Mouse (Mus musculus) hindlimb bud, embryonic 11.5 days (tissue): ENCODE results near the gene Popdc2.

ENCODE experiments used
- DNase-seq: peaks from one replicate; pipeline ENCODE4 v3.0.0-alpha.2; 2012; ENCODE audit warnings: low read depth, low spot score; ENCODE audit errors: extremely low spot score

Popdc2 gene

GRCm38 (mm10) chr16:38354185-38354913 is 7.7 kb upstream of the Popdc2 start:
- no peak for DNase-seq

GRCm38 (mm10) chr16:38358256-38358812 is 3.7 kb upstream of the Popdc2 start:
- DNase-seq: no peak

- no peak for DNase-seq
Measured at GRCm38 (mm10) chr16:38359241-38359640, 2.8 kb upstream of the Popdc2 start.

GRCm38 (mm10) chr16:38359857-38360256 is 2.2 kb upstream of the Popdc2 start:
- DNase-seq: no peak

GRCm38 (mm10) chr16:38360317-38360716 is 1.7 kb upstream of the Popdc2 start:
- DNase-seq: no peak

DNA sequence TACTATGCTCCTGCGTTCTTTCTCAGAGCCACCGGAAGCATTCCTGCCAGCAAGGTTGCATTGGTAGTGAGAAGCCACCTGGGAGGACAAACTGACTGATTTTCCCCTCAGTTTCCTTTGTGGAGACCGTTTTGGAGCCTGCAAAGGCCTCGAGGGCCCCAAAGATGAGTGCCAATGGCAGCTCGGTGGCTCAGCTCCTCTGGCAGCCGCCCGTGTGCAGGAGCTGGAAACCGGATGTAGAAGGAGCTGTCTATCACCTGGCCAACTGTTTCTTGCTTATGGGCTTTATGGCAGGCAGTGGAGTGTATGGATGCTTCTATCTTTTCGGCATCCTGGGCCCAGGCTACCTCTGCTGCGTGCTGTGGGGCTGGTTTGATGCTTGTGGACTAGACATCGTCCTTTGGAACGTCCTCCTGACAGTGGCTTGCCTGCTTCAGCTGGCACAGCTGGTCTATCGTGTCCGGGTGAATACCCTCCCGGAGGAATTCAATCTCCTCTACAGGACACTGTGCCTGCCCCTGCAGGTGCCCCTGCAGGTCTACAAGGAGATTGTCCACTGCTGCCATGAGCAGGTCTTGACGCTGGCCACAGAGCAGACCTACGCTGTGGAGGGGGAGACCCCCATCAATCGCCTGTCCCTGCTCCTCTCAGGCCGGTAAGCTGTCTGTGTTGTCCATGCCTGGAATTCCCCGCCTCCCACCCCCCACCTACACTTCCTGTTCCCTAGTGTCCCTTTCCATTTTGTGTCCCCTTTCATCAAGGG is 665 bp downstream of the Popdc2 start:
- no peak for DNase-seq

GRCm38 (mm10) chr16:38363256-38363595 is 1.2 kb downstream of the Popdc2 start:
- DNase-seq: no peak

- no peak for DNase-seq
Measured at GRCm38 (mm10) chr16:38363657-38364056, 1.6 kb downstream of the Popdc2 start.

DNA sequence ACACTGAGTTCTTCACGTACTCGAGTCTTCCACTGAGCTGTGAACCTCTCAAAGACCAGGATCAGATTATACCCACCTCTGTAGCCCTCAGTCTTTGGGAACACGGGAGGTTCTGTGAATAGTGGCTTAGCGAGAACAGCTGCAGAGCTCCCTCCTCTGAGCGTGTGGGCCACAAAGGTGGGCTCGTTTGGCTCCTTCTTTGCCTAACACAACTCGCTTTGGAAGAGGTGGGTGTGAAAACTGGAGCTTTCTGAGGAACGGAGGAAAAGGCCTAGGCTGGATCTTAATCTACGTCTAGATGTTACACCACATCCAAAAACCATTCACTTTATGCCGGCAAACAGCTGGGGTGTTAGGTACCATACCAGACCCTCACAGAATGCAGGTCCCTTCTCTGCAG is 3.4 kb downstream of the Popdc2 start:
- DNase-seq: no peak

- no peak for DNase-seq
Measured at GRCm38 (mm10) chr16:38366231-38366630, 4.2 kb downstream of the Popdc2 start.

GRCm38 (mm10) chr16:38368336-38368735 is 6.3 kb downstream of the Popdc2 start:
- no peak for DNase-seq

DNA sequence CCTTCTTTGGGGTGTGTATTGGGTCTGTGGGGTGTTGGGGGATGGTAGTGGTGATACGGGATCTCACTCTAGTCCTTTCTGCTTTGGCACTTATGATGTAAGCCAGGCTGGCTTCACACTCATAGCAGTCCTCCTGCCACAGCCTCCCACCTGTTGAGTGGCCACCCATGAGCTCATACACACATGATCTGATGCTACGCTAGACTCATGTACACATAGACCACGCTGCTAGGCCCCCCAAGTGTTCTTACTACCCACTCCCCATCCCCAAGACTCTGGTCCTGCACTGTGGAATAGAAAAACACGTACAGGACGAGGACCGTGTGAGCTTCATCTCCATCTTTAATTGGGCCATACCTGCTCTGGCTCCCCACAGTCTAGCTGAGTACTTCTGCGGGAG is 7.0 kb downstream of the Popdc2 start:
- DNase-seq: no peak

DNA sequence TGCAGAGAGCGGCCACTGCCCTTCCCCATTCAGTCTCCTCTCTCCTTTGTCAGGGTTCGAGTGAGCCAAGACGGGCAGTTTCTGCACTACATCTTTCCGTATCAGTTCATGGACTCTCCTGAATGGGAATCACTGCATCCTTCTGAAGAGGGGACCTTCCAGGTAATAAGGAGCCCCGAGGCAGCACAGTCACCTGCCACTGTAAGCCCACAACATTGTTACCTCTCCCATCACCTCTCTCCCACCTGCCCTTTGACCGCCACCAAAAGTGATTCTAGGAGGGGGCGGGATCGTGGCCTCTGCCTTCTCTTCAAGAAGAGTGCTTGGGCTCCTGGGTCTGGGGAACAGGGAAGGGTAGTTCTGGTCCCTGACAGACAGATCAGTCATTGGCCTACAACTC is 7.4 kb downstream of the Popdc2 start:
- DNase-seq: no peak

DNA sequence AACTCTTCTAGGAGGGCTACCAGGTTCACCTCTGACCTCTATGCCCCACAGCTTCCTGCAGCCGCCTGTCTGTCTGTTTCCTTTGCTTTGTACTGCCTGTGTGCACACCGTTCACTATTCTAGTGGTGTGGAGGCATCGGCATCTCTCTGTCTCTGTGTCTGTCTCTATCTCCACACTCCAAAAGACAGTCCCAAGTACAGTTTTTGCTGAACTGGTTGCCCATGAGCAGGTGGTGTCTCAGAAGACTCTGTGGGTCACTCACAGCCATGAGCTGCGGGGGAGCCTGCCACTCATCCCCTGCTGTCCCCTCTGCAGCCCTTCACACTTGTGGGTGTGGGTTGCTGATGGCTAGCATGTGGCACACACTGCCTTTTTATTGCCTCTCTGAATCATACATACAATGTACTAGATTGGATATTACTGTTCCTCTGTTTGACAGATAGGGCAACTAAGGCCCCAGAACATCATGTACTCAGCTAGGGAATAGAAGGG is 8.0 kb downstream of the Popdc2 start:
- DNase-seq: no peak

DNA sequence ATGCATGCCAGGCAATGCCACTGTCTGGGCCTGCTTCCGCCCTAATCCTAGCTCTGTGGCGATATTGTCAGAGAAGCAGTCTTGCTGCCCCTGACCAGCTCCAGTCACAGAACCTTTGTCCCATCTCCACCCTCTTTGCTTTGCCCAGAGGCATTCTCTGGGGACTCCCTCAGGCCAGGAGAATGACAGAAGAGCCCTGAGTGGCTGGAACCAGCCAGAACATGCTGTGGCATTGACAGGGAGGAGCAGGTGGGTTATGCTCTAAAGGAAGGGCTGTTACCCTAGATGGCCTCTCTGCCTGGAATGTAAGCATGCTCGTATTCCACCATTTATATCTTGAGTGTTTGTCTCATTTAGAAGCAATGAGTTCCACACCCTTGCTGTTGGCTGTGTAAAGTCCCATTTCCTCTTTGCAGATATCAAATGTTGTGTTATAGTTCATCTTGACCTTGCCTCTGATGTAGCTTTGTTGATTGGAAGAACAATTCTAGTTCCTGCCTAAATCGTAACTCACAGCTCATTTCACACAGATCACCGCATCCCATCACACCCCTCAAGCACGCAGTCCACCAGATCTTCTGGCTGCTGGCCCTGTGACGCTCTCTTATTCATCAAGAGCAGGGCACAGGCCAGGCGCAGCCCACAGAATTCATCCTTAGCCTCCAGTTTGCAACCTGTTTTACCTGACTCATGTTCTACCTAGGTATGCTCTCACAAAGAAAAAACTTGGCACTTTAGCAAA is 8.8 kb downstream of the Popdc2 start:
- DNase-seq: no peak

- no peak for DNase-seq
Measured at GRCm38 (mm10) chr16:38371705-38372296, 9.8 kb downstream of the Popdc2 start.

- DNase-seq: no peak
Measured at GRCm38 (mm10) chr16:38372876-38373275, 10.9 kb downstream of the Popdc2 start.

DNA sequence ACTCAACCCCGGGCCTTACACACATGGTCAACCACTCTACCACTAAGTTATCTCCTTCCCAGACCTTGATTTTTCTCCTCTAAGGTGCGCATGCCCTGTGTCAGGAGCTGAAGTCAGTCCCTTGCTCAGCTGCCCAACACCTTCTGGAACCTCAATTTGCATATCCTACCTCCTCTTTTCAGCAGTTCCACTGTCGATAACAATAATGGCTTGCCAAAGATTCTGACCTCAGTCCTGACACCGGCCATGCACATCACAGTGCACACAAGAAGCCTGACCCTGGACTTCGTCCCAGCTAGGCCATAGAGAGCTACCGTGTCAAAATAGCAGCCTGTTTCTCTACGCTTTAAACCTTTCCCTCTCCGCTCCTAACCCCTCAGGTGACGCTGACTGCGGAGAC is 11.4 kb downstream of the Popdc2 start:
- no peak for DNase-seq

DNA sequence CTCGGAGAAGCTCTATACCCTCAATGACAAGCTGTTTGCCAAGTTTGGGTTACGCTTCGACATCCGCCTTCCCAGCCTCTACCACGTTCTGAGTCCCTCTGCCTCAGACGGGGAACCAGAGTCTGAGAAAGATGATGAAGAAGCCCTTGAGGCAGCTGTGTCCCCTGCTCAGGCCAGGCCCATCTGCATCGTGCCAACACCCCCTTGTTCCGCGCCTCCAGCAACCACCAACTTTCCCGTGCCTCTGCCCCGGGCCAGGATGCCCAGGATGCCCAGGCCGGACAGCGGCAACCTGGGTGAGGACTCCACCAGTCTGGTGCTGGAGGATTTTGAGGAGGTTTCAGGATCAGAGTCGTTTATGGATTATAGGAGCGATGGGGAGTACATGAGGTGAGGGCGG is 11.9 kb downstream of the Popdc2 start:
- DNase-seq: no peak

DNA sequence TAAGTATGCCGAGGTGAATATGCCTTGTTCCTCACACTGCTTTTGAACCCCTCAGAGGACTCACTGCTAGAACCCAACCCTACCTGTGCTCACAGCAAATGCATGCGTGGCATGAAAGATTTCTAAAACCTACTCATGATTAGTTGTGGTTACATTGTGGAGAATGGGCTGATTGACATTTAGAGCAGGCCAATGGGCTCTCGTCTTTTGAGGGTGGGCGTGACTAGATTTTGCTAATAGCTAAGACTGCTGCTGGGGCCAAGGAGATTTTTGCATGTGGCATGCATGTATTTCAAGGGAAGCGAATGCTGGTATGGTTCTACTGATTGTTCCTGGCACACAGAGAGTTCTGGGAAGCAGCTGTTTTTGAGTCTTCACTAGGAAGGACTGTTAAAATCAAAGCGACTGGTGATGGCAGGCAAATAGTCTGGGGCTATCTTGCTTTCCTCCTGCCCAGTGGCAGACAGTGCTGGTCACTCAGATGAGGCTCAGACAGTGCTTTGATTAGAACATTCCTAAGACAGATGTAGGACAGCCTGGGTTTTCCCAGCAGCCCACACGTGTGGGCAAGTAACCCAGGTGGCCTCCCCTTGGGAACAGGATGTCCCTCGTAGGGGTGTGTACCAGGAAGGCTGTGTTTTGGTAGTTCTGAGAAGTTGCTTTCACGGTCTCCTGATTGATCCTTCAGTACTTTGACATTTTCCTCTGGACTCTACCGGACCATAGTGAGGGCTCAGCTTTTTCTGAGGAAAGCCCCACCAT is 12.6 kb downstream of the Popdc2 start:
- DNase-seq: no peak
